7 mouse cellular contexts compared by ENCODE assay signal in the genomic region with DNA sequence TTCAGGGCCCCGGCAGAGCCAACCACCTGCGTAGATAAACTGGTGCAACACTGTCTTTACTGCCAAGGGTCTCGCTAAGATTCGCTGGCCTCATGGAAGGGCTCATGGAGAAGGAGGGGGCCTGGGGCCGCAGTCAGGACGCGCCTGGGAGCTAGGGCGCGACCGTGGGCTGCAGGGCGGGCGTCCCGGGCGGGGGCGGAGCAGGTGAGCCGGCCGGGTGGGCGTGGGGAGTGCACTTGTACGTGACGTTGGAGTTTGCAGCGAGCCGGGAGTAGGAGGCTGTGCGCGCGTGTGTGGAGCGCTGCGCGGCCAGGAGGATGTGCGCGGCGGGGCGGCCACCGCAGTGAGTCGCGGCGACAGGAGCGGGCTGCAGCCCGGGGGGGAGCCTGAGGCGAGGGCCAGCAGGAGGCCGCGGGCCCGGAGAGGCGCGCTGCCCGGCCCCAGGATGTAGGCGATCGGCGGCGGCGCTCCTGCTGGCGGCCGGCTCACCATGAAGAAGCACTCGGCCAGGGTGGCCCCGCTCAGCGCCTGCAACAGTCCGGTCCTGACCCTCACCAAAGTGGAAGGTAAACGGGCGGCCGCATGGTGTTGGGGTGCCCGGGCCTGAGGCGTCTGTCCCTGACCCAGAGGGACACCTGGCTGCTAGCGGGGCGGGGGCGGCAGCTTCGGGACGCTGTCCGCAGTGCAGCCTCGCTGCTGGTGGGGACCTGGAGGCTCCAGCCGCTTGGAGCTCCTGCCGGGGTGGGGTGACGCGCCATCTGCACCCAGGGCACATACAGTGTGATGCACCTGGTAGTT. TPM values are rescaled to one million over a fixed set of nuclear protein-coding genes. Genes with fewer than 3 reads are reported as not detected.
DNase-seq lines count a peak whose midpoint lies in the region; ATAC-seq and TF ChIP-seq lines count a peak whose summit lies in the region.

TSS of gene Slc35f3 (plus strand) at position 263 of the 798 bp plus-strand sequence.

- no peaks in the 10 kb centered on the region for H3K9me3 ChIP-seq in limb, embryonic 10.5 days (replicated peaks)
- no peaks in the 10 kb centered on the region for H3K9me3 ChIP-seq in midbrain, embryonic 12.5 days
- H3K9me3 ChIP-seq in stomach, postnatal 0 days (ENCODE audit: control insufficient read depth, low read length) = no peaks in the 10 kb centered on the region

- peak; percentile 69 for ATAC-seq in midbrain, embryonic 12.5 days (ENCODE audit: low FRiP score, low read depth)
- peak; percentile 65 for ATAC-seq in stomach, postnatal 0 days (ENCODE audit: low FRiP score, low TSS enrichment)

- no peaks in the 10 kb centered on the region for H3K36me3 ChIP-seq in kidney, adult 2 months (ENCODE audit: control insufficient read depth, insufficient read depth, low read length)
- no peaks in the 10 kb centered on the region for H3K36me3 ChIP-seq in limb, embryonic 10.5 days
- no peaks in the 10 kb centered on the region for H3K36me3 ChIP-seq in midbrain, embryonic 12.5 days
- no peaks in the 10 kb centered on the region for H3K36me3 ChIP-seq in stomach, postnatal 0 days (ENCODE audit: control insufficient read depth, insufficient read depth, low read length)

- TF ChIP-seq CTCF in kidney, adult 2 months (conservative IDR thresholded peaks at IDR 0.05; ENCODE audit: insufficient read depth, insufficient read length, low read depth, low read length) = no peak
- TF ChIP-seq CTCF in stomach, postnatal 0 days (IDR thresholded peaks at IDR 0.05; ENCODE audit: low read depth) = no peak

- peak; percentile 56 for DNase-seq in adrenal gland, postnatal 10 days
- DNase-seq in cerebellum, adult 9-11 months = peak; percentile 81
- peak in 1 of 2 experiments; percentile 77 for DNase-seq in frontal cortex, adult 2 months (ENCODE audit: extremely low spot score in 1 of 2, low spot score in 1 of 2)
- peak; percentile 76 for DNase-seq in kidney, adult 2 months
- peak; percentile 58 for DNase-seq in limb, embryonic 10.5 days (ENCODE audit: low spot score)
- DNase-seq in stomach, postnatal 0 days (ENCODE audit: low spot score) = peak; percentile 57

- H3K4me1 ChIP-seq in kidney, adult 2 months (ENCODE audit: control insufficient read depth, insufficient read depth, low read length) = peaks cover 10% of the 10 kb centered on the region
- peaks cover 14% of the 10 kb centered on the region for H3K4me1 ChIP-seq in limb, embryonic 10.5 days
- H3K4me1 ChIP-seq in midbrain, embryonic 12.5 days = peaks cover 16% of the 10 kb centered on the region; the same call in 1 of the 2 replicates
- H3K4me1 ChIP-seq in stomach, postnatal 0 days (replicated peaks; ENCODE audit: control insufficient read depth, insufficient read depth) = no peaks in the 10 kb centered on the region

- WGBS in kidney, adult 2 months = 2% methylated on average over 68 of the region's 72 CpGs
- WGBS in limb, embryonic 10.5 days = 2% methylated on average over 64 of the region's 72 CpGs
- WGBS in midbrain, embryonic 12.5 days = 1% methylated on average over 60 of the region's 72 CpGs
- 1% methylated on average over 58 of the region's 72 CpGs for WGBS in stomach, postnatal 0 days

- H3K9ac ChIP-seq in midbrain, embryonic 12.5 days (replicated peaks) = peak within 1 kb of the TSS; percentile 61
- H3K9ac ChIP-seq in stomach, postnatal 0 days (ENCODE audit: low read length) = 0 out of 2 replicates have a peak within 1 kb of the TSS, but pooled peaks have one; percentile 23

- H3K4me3 ChIP-seq in kidney, adult 2 months (ENCODE audit: insufficient read depth, low read depth, low read length) = peak within 1 kb of the TSS; percentile 47
- H3K4me3 ChIP-seq in limb, embryonic 10.5 days = peak within 1 kb of the TSS; percentile 66
- H3K4me3 ChIP-seq in midbrain, embryonic 12.5 days = peak within 1 kb of the TSS; percentile 59
- H3K4me3 ChIP-seq in stomach, postnatal 0 days (ENCODE audit: low read depth, low read length) = peak within 1 kb of the TSS; percentile 42

- no peak for TF ChIP-seq POLR2A in kidney, adult 2 months (IDR thresholded peaks at IDR 0.05; ENCODE audit: low read depth, low read length)

- peak within 1 kb of the TSS; percentile 98 for H3K4me2 ChIP-seq in midbrain, embryonic 12.5 days (replicated peaks)
- H3K4me2 ChIP-seq in stomach, postnatal 0 days (replicated peaks; ENCODE audit: low read depth) = peak within 1 kb of the TSS; percentile 80

- H3K27ac ChIP-seq in kidney, adult 2 months (ENCODE audit: insufficient read depth, low read depth, low read length) = peak within 1 kb of the TSS; percentile 43; the same call in 1 of the 2 replicates
- peak within 1 kb of the TSS; percentile 30; the same call in 1 of the 2 replicates for H3K27ac ChIP-seq in limb, embryonic 10.5 days
- H3K27ac ChIP-seq in midbrain, embryonic 12.5 days (replicated peaks) = no peak within 1 kb of the TSS
- no peak within 1 kb of the TSS for H3K27ac ChIP-seq in stomach, postnatal 0 days (replicated peaks)

- TF ChIP-seq EP300 in stomach, postnatal 0 days (optimal IDR thresholded peaks at IDR 0.05) = no peak

- no peaks in the 10 kb centered on the region for H3K27me3 ChIP-seq in kidney, adult 2 months (replicated peaks; ENCODE audit: control insufficient read depth, insufficient read depth, low read length)
- H3K27me3 ChIP-seq in limb, embryonic 10.5 days (ENCODE audit: low read depth, poor library complexity, severe bottlenecking) = peaks cover 43% of the 10 kb centered on the region
- H3K27me3 ChIP-seq in midbrain, embryonic 12.5 days = peaks cover 41% of the 10 kb centered on the region
- no peaks in the 10 kb centered on the region for H3K27me3 ChIP-seq in stomach, postnatal 0 days (ENCODE audit: control insufficient read depth, insufficient read depth, low read length)

RNA-seq across cellular contexts. Expression of gene Slc35f3, which starts in this region (rescaled TPM):
- total RNA-seq in adrenal gland, postnatal 10 days (2021) = 1 to 10 TPM; 1.2 to 1.5 TPM
- 12.6 and 12.7 TPM in 2 replicates for polyA plus RNA-seq in frontal cortex, adult 2 months (2012; rRNA removed)
- 8.5 and 9.1 TPM in 2 replicates for polyA plus RNA-seq in kidney, adult 2 months (2012; rRNA removed)
- 0.06 and 0.16 TPM in 2 replicates for polyA plus RNA-seq in limb, embryonic 10.5 days (2016; fragmentation: Nextera tagmentation; extraction: Ambion mirVana)
- polyA plus RNA-seq in midbrain, embryonic 12.5 days (2016; fragmentation: Nextera tagmentation; extraction: Ambion mirVana) = 0.22 and 0.31 TPM in 2 replicates
- 0.68 and 0.88 TPM in 2 replicates for polyA plus RNA-seq in stomach, postnatal 0 days (2015; fragmentation: Nextera tagmentation; extraction: Ambion mirVana)

Comparison
In these comparisons a context has a peak if more than half of its experiments do, and no peak if none do; other contexts are left out.
1. Peak in DNase-seq, H3K4me3 ChIP-seq and H3K27ac ChIP-seq in limb, embryonic 10.5 days; RNA of the gene not detected or under 1 TPM.
2. Peak in ATAC-seq, H3K4me3 ChIP-seq, H3K9ac ChIP-seq and H3K4me2 ChIP-seq in midbrain, embryonic 12.5 days; RNA of the gene not detected or under 1 TPM.
3. Peak in DNase-seq, ATAC-seq, H3K4me3 ChIP-seq, H3K9ac ChIP-seq and H3K4me2 ChIP-seq in stomach, postnatal 0 days; RNA of the gene not detected or under 1 TPM.